Mouse (Mus musculus): ENCODE measurements around the gene Dazap1.

The Dazap1 gene

GRCm38 (mm10) chr10:80257936-80258335 lies 3.4 kb upstream of the Dazap1 start:
- POLR2A ChIA-PET = interaction anchor here in 2 of 4 experiments (0.6 to 12.5 kb wide), 11 partner anchors 8 to 575 kb away, joined by 3 to 169 read pairs (median 3); partner anchors contain the start of genes Rps15 (in 2 of the 2), Apc2 (in 1 of the 2) and Ndufs7 (in 1 of the 2)

GRCm38 (mm10) chr10:80258752-80259462 lies 2.4 kb upstream of the Dazap1 start:
- ChIA-PET POLR2A (interaction anchor here in 3 of 4 experiments (0.5 to 12.5 kb wide), 17 partner anchors 9 to 91 kb away, joined by 3 to 169 read pairs (median 4); partner anchors contain the start of genes Apc2 (in 2 of the 3), Ndufs7 (in 2 of the 3), Rps15 (in 2 of the 3) and Pcsk4 (in 1 of the 3)), CTCF (interaction anchor here in 1 of 4 experiments (0.5 to 1.2 kb wide), 2 partner anchors 93 to 293 kb away, joined by 3 read pairs; no protein-coding TSS in a partner anchor)

More at GRCm38 (mm10) chr10:80257936-80258335, 3.4 kb upstream of the Dazap1 start:
- CTCF ChIA-PET = interaction anchor here in 1 of 4 experiments (0.6 kb wide), 1 partner anchor 32 kb away, joined by 5 read pairs; the partner anchor contains the start of gene Mum1

- POLR2A ChIA-PET = interaction anchor here in 3 of 4 experiments (0.5 to 12.5 kb wide), 18 partner anchors 9 to 405 kb away, joined by 3 to 169 read pairs (median 4); partner anchors contain the start of genes Apc2 (in 2 of the 3), Ndufs7 (in 2 of the 3), Rps15 (in 2 of the 3) and Pcsk4 (in 1 of the 3)
- CTCF ChIA-PET = interaction anchor here in 1 of 4 experiments (1.2 kb wide), 1 partner anchor 92 kb away, joined by 3 read pairs; no protein-coding TSS in a partner anchor
These were observed 1.9 kb upstream of the Dazap1 start for GRCm38 (mm10) chr10:80259463-80259805.

- POLR2A ChIA-PET = interaction anchor here in 3 of 4 experiments (0.6 to 12.5 kb wide), 46 partner anchors 8 to 646 kb away, joined by 3 to 169 read pairs (median 5); partner anchors contain the start of genes Mum1 (in 3 of the 3), Rps15 (in 3 of the 3), Apc2 (in 2 of the 3) and Ndufs7 (in 2 of the 3)
- CTCF ChIA-PET = interaction anchor here in 3 of 4 experiments (0.6 to 2.6 kb wide), 14 partner anchors 9 to 448 kb away, joined by 3 to 14 read pairs (median 3); partner anchors contain the start of genes Adamtsl5 (in 1 of the 3), Cbarp (in 1 of the 3) and Ndufs7 (in 1 of the 3)
These were observed 1.2 kb upstream of the Dazap1 start for GRCm38 (mm10) chr10:80259861-80260641.

GRCm38 (mm10) chr10:80261585-80261968 lies 291 bp downstream of the Dazap1 start:
- ChIA-PET CTCF (interaction anchor here in 3 of 4 experiments (0.6 to 2.6 kb wide), 16 partner anchors 31 to 759 kb away, joined by 3 to 14 read pairs (median 4); partner anchors contain the start of genes Adamtsl5 (in 1 of the 3), Arid3a (in 1 of the 3), Cbarp (in 1 of the 3) and Mum1 (in 1 of the 3)), POLR2A (interaction anchor here in 3 of 4 experiments (0.6 to 12.5 kb wide), 84 partner anchors 8 to 1867 kb away, joined by 3 to 169 read pairs (median 4); partner anchors contain the start of genes Rps15 (in 3 of the 3), Apc2 (in 2 of the 3), Cirbp (in 2 of the 3) and Mbd3 (in 2 of the 3))

- ChIA-PET POLR2A (interaction anchor here in 3 of 4 experiments (0.6 to 12.5 kb wide), 63 partner anchors 9 to 667 kb away, joined by 3 to 169 read pairs (median 5); partner anchors contain the start of genes Rps15 (in 3 of the 3), Apc2 (in 2 of the 3), Mbd3 (in 2 of the 3) and Mum1 (in 2 of the 3)), CTCF (interaction anchor here in 3 of 4 experiments (0.6 to 2.6 kb wide), 10 partner anchors 30 to 345 kb away, joined by 3 to 18 read pairs (median 4); partner anchors contain the start of genes Mum1 (in 1 of the 3), Pcsk4 (in 1 of the 3), Reep6 (in 1 of the 3) and Rps15 (in 1 of the 3))
These were observed 883 bp downstream of the Dazap1 start for GRCm38 (mm10) chr10:80262169-80262568.

GRCm38 (mm10) chr10:80262776-80263365 lies 1.6 kb downstream of the Dazap1 start:
- POLR2A ChIA-PET = interaction anchor here (0.6 to 12.5 kb wide), 25 partner anchors 8 to 413 kb away, joined by 3 to 169 read pairs (median 12); partner anchors contain the start of genes Apc2 (in 2 of the 4), Ndufs7 (in 2 of the 4), Rps15 (in 2 of the 4) and Med16 (in 1 of the 4)
- CTCF ChIA-PET = interaction anchor here in 1 of 4 experiments (0.7 kb wide), 1 partner anchor 344 kb away, joined by 3 read pairs; no protein-coding TSS in a partner anchor

- CTCF ChIA-PET = interaction anchor here in 3 of 4 experiments (0.6 to 1.3 kb wide), 9 partner anchors 8 to 496 kb away, joined by 3 to 5 read pairs (median 3); partner anchors contain the start of gene Mum1 (in 1 of the 3)
- POLR2A ChIA-PET = interaction anchor here (0.6 to 12.5 kb wide), 36 partner anchors 9 to 412 kb away, joined by 3 to 169 read pairs (median 4); partner anchors contain the start of genes Rps15 (in 4 of the 4), Apc2 (in 2 of the 4), Mum1 (in 2 of the 4) and Csnk1g2 (in 1 of the 4)
These were observed 3.3 kb downstream of the Dazap1 start for GRCm38 (mm10) chr10:80264341-80265148.

GRCm38 (mm10) chr10:80265149-80265486 lies 3.8 kb downstream of the Dazap1 start:
- POLR2A ChIA-PET = interaction anchor here (0.7 to 12.5 kb wide), 35 partner anchors 9 to 411 kb away, joined by 3 to 169 read pairs (median 4); partner anchors contain the start of genes Rps15 (in 4 of the 4), Apc2 (in 2 of the 4), Mum1 (in 2 of the 4) and Csnk1g2 (in 1 of the 4)
- CTCF ChIA-PET = interaction anchor here in 2 of 4 experiments (0.6 to 1.3 kb wide), 8 partner anchors 9 to 497 kb away, joined by 3 to 5 read pairs (median 3); partner anchors contain the start of gene Mum1 (in 1 of the 2)

GRCm38 (mm10) chr10:80270099-80270498 lies 8.8 kb downstream of the Dazap1 start:
- CTCF ChIA-PET = no interaction called here
- POLR2A ChIA-PET = interaction anchor here in 2 of 4 experiments (1.0 to 2.1 kb wide), 8 partner anchors 8 to 103 kb away, joined by 3 to 6 read pairs (median 4); partner anchors contain the start of genes Dazap1 (in 1 of the 2) and Rps15 (in 1 of the 2)

GRCm38 (mm10) chr10:80270734-80271181 lies 9.5 kb downstream of the Dazap1 start:
- ChIA-PET POLR2A (interaction anchor here (0.6 to 9.6 kb wide), 10 partner anchors 8 to 503 kb away, joined by 3 to 87 read pairs (median 4); partner anchors contain the start of genes Rps15 (in 2 of the 4) and Apc2 (in 1 of the 4)), CTCF (no interaction called here)

GRCm38 (mm10) chr10:80271186-80271843 lies 10.0 kb downstream of the Dazap1 start:
- CTCF ChIA-PET = no interaction called here

GRCm38 (mm10) chr10:80271870-80272585 lies 10.7 kb downstream of the Dazap1 start:
- ChIA-PET POLR2A (interaction anchor here in 2 of 4 experiments (0.6 to 9.6 kb wide), 3 partner anchors 10 to 22 kb away, joined by 3 to 87 read pairs (median 15); partner anchors contain the start of genes Apc2 (in 1 of the 2) and Rps15 (in 1 of the 2)), CTCF (no interaction called here)

More at GRCm38 (mm10) chr10:80271186-80271843, 10.0 kb downstream of the Dazap1 start:
- POLR2A ChIA-PET = interaction anchor here (0.6 to 9.6 kb wide), 11 partner anchors 9 to 504 kb away, joined by 3 to 87 read pairs (median 4); partner anchors contain the start of genes Rps15 (in 2 of the 4) and Apc2 (in 1 of the 4)

GRCm38 (mm10) chr10:80273847-80274246 lies 12.6 kb downstream of the Dazap1 start:
- POLR2A ChIA-PET = interaction anchor here in 3 of 4 experiments (0.5 to 9.6 kb wide), 26 partner anchors 8 to 235 kb away, joined by 3 to 119 read pairs (median 4); partner anchors contain the start of genes Dazap1 (in 3 of the 3), Rps15 (in 3 of the 3), Apc2 (in 2 of the 3) and Cirbp (in 1 of the 3)
- CTCF ChIA-PET = interaction anchor here (0.5 to 1.4 kb wide), 9 partner anchors 9 to 106 kb away, joined by 3 to 8 read pairs (median 3); partner anchors contain the start of genes Pcsk4 (in 1 of the 4) and Reep6 (in 1 of the 4)
